Mouse (Mus musculus) left cerebral cortex, postnatal 10 days (tissue): ENCODE data around the gene Gm11037. TPM values are rescaled to one million over a fixed set of nuclear protein-coding genes. Genes with fewer than 3 reads are reported as not detected.

Experiments used
- DNase-seq, 2 experiments: peaks; one replicate each; pipeline ENCODE4 v3.0.0; 2021 to 2022; ENCODE audit warnings: low spot score in 2 of 2, mixed read lengths in 1 of 2; ENCODE audit errors: extremely low spot score in 1 of 2
- intact Hi-C: fragments of 180-260 bp; cut with DNase I; formaldehyde crosslinking; loops from one replicate; pipeline ENCODE4 v1.15.1; 2025
- total RNA-seq, 2 experiments: library from RNA; stranded (reverse); gene quantifications; 2 replicates each; pipeline ENCODE4 v1.2.3; 2021

The Gm11037 gene
- total RNA-seq, 2 experiments from 2014 or later: not detected

- intact Hi-C loops: loop anchor here (5.0 kb wide), 1 partner anchor 46 kb away; no protein-coding TSS in a partner anchor
These were observed 9.9 kb downstream of the Gm11037 start for GRCm38 (mm10) chr2:131143007-131143780.

GRCm38 (mm10) chr2:131145121-131145520 is 11.8 kb downstream of the Gm11037 start:
- no peak for DNase-seq
- intact Hi-C loops: no loop called here

More at GRCm38 (mm10) chr2:131143007-131143780, 9.9 kb downstream of the Gm11037 start:
- DNase-seq: no peak

- intact Hi-C loops: no loop called here
- DNase-seq: no peak
These were observed 12.2 kb downstream of the Gm11037 start for GRCm38 (mm10) chr2:131145536-131145935.

- DNase-seq: no peak
- intact Hi-C loops: no loop called here
These were observed 13.1 kb downstream of the Gm11037 start for GRCm38 (mm10) chr2:131146193-131147042.

GRCm38 (mm10) chr2:131147043-131147365 is 13.7 kb downstream of the Gm11037 start:
- intact Hi-C loops: no loop called here
- DNase-seq: no peak

GRCm38 (mm10) chr2:131148353-131149253 is 15.3 kb downstream of the Gm11037 start:
- intact Hi-C loops: no loop called here
- no peak for DNase-seq

- DNase-seq: no peak
- intact Hi-C loops: no loop called here
These were observed 15.9 kb downstream of the Gm11037 start for GRCm38 (mm10) chr2:131149254-131149578.

GRCm38 (mm10) chr2:131152166-131152730 is 19.0 kb downstream of the Gm11037 start:
- intact Hi-C loops: no loop called here
- DNase-seq: no peak

- DNase-seq: no peak
- intact Hi-C loops: no loop called here
These were observed 20.7 kb downstream of the Gm11037 start for GRCm38 (mm10) chr2:131154036-131154435.

- DNase-seq: no peak
- intact Hi-C loops: no loop called here
These were observed 23.7 kb downstream of the Gm11037 start for GRCm38 (mm10) chr2:131156987-131157386.

GRCm38 (mm10) chr2:131159491-131159910 is 26.2 kb downstream of the Gm11037 start:
- intact Hi-C loops: no loop called here

GRCm38 (mm10) chr2:131159938-131160581 is 26.8 kb downstream of the Gm11037 start, which contains the start of gene 1700037H04Rik:
Gene 1700037H04Rik (minus strand): TSS chr2:131160081.
- peak; percentile 97 to 99 for DNase-seq
- intact Hi-C loops: loop anchor here (5.0 kb wide), 1 partner anchor 63 kb away; no protein-coding TSS in a partner anchor

More at GRCm38 (mm10) chr2:131159491-131159910, 26.2 kb downstream of the Gm11037 start:
- DNase-seq: peak in 1 of 2 experiments; percentile 44

GRCm38 (mm10) chr2:131160671-131161111 is 27.4 kb downstream of the Gm11037 start:
- DNase-seq: no peak

GRCm38 (mm10) chr2:131163924-131164323 is 30.6 kb downstream of the Gm11037 start:
- intact Hi-C loops: loop anchor here (5.0 kb wide), 1 partner anchor 67 kb away; no protein-coding TSS in a partner anchor

More at GRCm38 (mm10) chr2:131160671-131161111, 27.4 kb downstream of the Gm11037 start:
- intact Hi-C loops: loop anchor here (5.0 kb wide), 1 partner anchor 63 kb away; no protein-coding TSS in a partner anchor

GRCm38 (mm10) chr2:131166172-131166571 is 32.9 kb downstream of the Gm11037 start:
- intact Hi-C loops: no loop called here
- DNase-seq: no peak

More at GRCm38 (mm10) chr2:131163924-131164323, 30.6 kb downstream of the Gm11037 start:
- DNase-seq: no peak

- intact Hi-C loops: no loop called here
- DNase-seq: no peak
These were observed 34.7 kb downstream of the Gm11037 start for GRCm38 (mm10) chr2:131167984-131168383.

- no peak for DNase-seq
- intact Hi-C loops: no loop called here
These were observed 35.6 kb downstream of the Gm11037 start for GRCm38 (mm10) chr2:131168914-131169313.

- DNase-seq: no peak
These were observed 37.6 kb downstream of the Gm11037 start for GRCm38 (mm10) chr2:131170936-131171335.

More at GRCm38 (mm10) chr2:131170936-131171335, 37.6 kb downstream of the Gm11037 start:
- intact Hi-C loops: no loop called here
